Mouse (Mus musculus): ENCODE measurements around the gene Ppfibp1.

Gene Ppfibp1

GRCm38 (mm10) chr6:146999755-147000154 lies 111.5 kb downstream of the Ppfibp1 start:
- no peak for DNase-seq

GRCm38 (mm10) chr6:147008148-147008547 lies 119.9 kb downstream of the Ppfibp1 start:
- peak; percentile 76 to 87 for DNase-seq

GRCm38 (mm10) chr6:147010358-147010757 lies 122.1 kb downstream of the Ppfibp1 start:
- DNase-seq: no peak

- no peak for DNase-seq
These were observed 122.7 kb downstream of the Ppfibp1 start for GRCm38 (mm10) chr6:147010811-147011520.

GRCm38 (mm10) chr6:147011555-147011954 lies 123.3 kb downstream of the Ppfibp1 start:
- no peak for DNase-seq

GRCm38 (mm10) chr6:147011977-147012376 lies 123.7 kb downstream of the Ppfibp1 start:
- DNase-seq: no peak

GRCm38 (mm10) chr6:147013546-147013945 lies 125.3 kb downstream of the Ppfibp1 start:
- DNase-seq: peak in 1 of 2 experiments; percentile 24

GRCm38 (mm10) chr6:147017906-147018305 lies 129.6 kb downstream of the Ppfibp1 start:
- DNase-seq: no peak

GRCm38 (mm10) chr6:147018364-147018763 lies 130.1 kb downstream of the Ppfibp1 start:
- no peak for DNase-seq

- peak; percentile 41 to 43 for DNase-seq
These were observed 132.9 kb downstream of the Ppfibp1 start for GRCm38 (mm10) chr6:147021181-147021580.

GRCm38 (mm10) chr6:147022375-147023132 lies 134.3 kb downstream of the Ppfibp1 start:
- peak in 1 of 2 experiments; percentile 14 for DNase-seq

GRCm38 (mm10) chr6:147023133-147023395 lies 134.8 kb downstream of the Ppfibp1 start:
- no peak for DNase-seq

GRCm38 (mm10) chr6:147023568-147023967 lies 135.3 kb downstream of the Ppfibp1 start:
- no peak for DNase-seq

GRCm38 (mm10) chr6:147024761-147025160 lies 136.5 kb downstream of the Ppfibp1 start:
- DNase-seq: no peak

GRCm38 (mm10) chr6:147028396-147028795 lies 140.1 kb downstream of the Ppfibp1 start:
- no peak for DNase-seq

GRCm38 (mm10) chr6:147029591-147029990 lies 141.3 kb downstream of the Ppfibp1 start:
- DNase-seq: peak; percentile 67 to 68

GRCm38 (mm10) chr6:147030096-147030885 lies 142.0 kb downstream of the Ppfibp1 start:
- DNase-seq: peak; percentile 72 to 79

- peak; percentile 48 to 50 for DNase-seq
These were observed 144.1 kb downstream of the Ppfibp1 start, which contains the start of gene Rep15 for GRCm38 (mm10) chr6:147032303-147032925. Rep15 (plus strand) TSS chr6:147032584.

- DNase-seq: peak; percentile 95 to 97
These were observed 154.3 kb downstream of the Ppfibp1 start, which contains the start of gene Mrps35 for GRCm38 (mm10) chr6:147042291-147043290. Mrps35 (plus strand) TSS chr6:147042764.

- DNase-seq: no peak
These were observed 155.3 kb downstream of the Ppfibp1 start for GRCm38 (mm10) chr6:147043633-147044032.

GRCm38 (mm10) chr6:147049239-147049805 lies 161.0 kb downstream of the Ppfibp1 start:
- DNase-seq: no peak

Data from cerebellum, postnatal 25 days (tissue).